Mouse (Mus musculus) MEL (cell line): ENCODE measurements around the gene Gm20388. TPM values are rescaled to one million over a fixed set of nuclear protein-coding genes. Genes with fewer than 3 reads are reported as not detected.

Source experiments
- DNase-seq: peaks from one replicate; pipeline ENCODE4 v3.0.0; 2011; ENCODE audit warnings: low read depth, low spot score
- H3K27ac ChIP-seq: 2 replicates; pipeline ENCODE4 v1.5.1; 2012; ENCODE audit warnings: low read depth, mild to moderate bottlenecking, control low read depth, low read length, moderate library complexity; ENCODE audit not compliant: control insufficient read depth
- H3K27me3 ChIP-seq, 2 experiments: fragments of 150-350 bp in 1 of 2; sonication (generic) in 1 of 2; 2 replicates each; pipeline ENCODE4 v1.6.1; 2012; ENCODE audit warnings: low read length in 2 of 2, mild to moderate bottlenecking in 2 of 2, improper control_type of control experiment in 1 of 2, moderate library complexity in 1 of 2; ENCODE audit not compliant: insufficient read depth in 2 of 2, control insufficient read depth in 1 of 2
- H3K36me3 ChIP-seq, 2 experiments: 2 replicates each; pipeline ENCODE4 v1.6.1; 2012 to 2014; ENCODE audit warnings: low read length in 2 of 2, improper control_type of control experiment in 1 of 2, inconsistent platforms in 1 of 2, mild to moderate bottlenecking in 1 of 2; ENCODE audit not compliant: insufficient read depth in 2 of 2, control insufficient read depth in 1 of 2
- H3K4me1 ChIP-seq, 2 experiments: fragments of 150-350 bp in 1 of 2; sonication (generic) in 1 of 2; 2 replicates each; pipeline ENCODE4 v1.6.1; 2012; ENCODE audit warnings: low read length in 2 of 2, improper control_type of control experiment in 1 of 2, mild to moderate bottlenecking in 1 of 2; ENCODE audit not compliant: insufficient read depth in 2 of 2, control insufficient read depth in 1 of 2
- H3K4me3 ChIP-seq, 2 experiments: fragments of 150-350 bp in 1 of 2; sonication (generic) in 1 of 2; 2 replicates each; pipeline ENCODE4 v1.5.1; 2012; ENCODE audit warnings: low read depth in 2 of 2, low read length in 2 of 2, mild to moderate bottlenecking in 2 of 2, moderate library complexity in 2 of 2, control low read depth in 1 of 2, improper control_type of control experiment in 1 of 2; ENCODE audit not compliant: control insufficient read depth in 1 of 2, insufficient read depth in 1 of 2
- H3K79me2 ChIP-seq: 2 replicates; pipeline ENCODE4 v1.6.1; 2012; ENCODE audit warnings: mild to moderate bottlenecking, low read length, moderate library complexity; ENCODE audit not compliant: control insufficient read depth, poor library complexity, insufficient read depth
- H3K9ac ChIP-seq: 2 replicates; pipeline ENCODE4 v1.6.1; 2012; ENCODE audit warnings: low read depth, mild to moderate bottlenecking, control low read depth, low read length, moderate library complexity; ENCODE audit not compliant: control insufficient read depth, poor library complexity, severe bottlenecking
- H3K9me3 ChIP-seq: fragments of 150-350 bp; sonication (generic); replicated peaks from 2 replicates; pipeline ENCODE4 v1.6.1; 2012; ENCODE audit warnings: mild to moderate bottlenecking, low read length, improper control_type of control experiment, moderate library complexity; ENCODE audit not compliant: insufficient read depth
- BHLHE40 ChIP-seq: IDR thresholded peaks from 2 replicates; pipeline ENCODE4 v1.6.1; 2012; ENCODE audit warnings: low read depth, mild to moderate bottlenecking, inconsistent platforms, low read length, improper control_type of control experiment, borderline replicate concordance
- CHD1 ChIP-seq: IDR thresholded peaks from 2 replicates; pipeline ENCODE4 v1.6.1; 2012; ENCODE audit warnings: low read depth, mild to moderate bottlenecking, inconsistent platforms, low read length, improper control_type of control experiment
- CTCF ChIP-seq, 3 experiments: IDR thresholded peaks in 2 of 3; conservative IDR thresholded peaks in 1 of 3; 2 replicates each; pipeline ENCODE4 v1.5.1; 2011 to 2012; ENCODE audit warnings: low read length in 3 of 3, low read depth in 2 of 3, mild to moderate bottlenecking in 2 of 3, improper control_type of control experiment in 1 of 3, inconsistent platforms in 1 of 3, mixed read lengths in 1 of 3, moderate library complexity in 1 of 3; ENCODE audit not compliant: control insufficient read depth in 1 of 3, insufficient read depth in 1 of 3, poor library complexity in 1 of 3, severe bottlenecking in 1 of 3
- E2F4 ChIP-seq: IDR thresholded peaks from 2 replicates; pipeline ENCODE4 v1.6.1; 2011; ENCODE audit warnings: low read depth, low read length, improper control_type of control experiment, borderline replicate concordance
- ELF1 ChIP-seq: IDR thresholded peaks from 2 replicates; pipeline ENCODE4 v1.6.1; 2014; ENCODE audit warnings: low read depth, mild to moderate bottlenecking, inconsistent platforms, low read length, improper control_type of control experiment, moderate library complexity
- ETS1 ChIP-seq: IDR thresholded peaks from 2 replicates; pipeline ENCODE4 v1.6.1; 2012; ENCODE audit warnings: low read depth, mild to moderate bottlenecking, inconsistent platforms, low read length, improper control_type of control experiment, moderate library complexity
- GABPA ChIP-seq: IDR thresholded peaks from 2 replicates; pipeline ENCODE4 v1.6.1; 2012; ENCODE audit warnings: low read depth, mild to moderate bottlenecking, inconsistent platforms, low read length, improper control_type of control experiment, moderate library complexity
- GATA1 ChIP-seq: IDR thresholded peaks from 2 replicates; pipeline ENCODE4 v1.6.1; 2011; ENCODE audit warnings: low read depth, low read length, improper control_type of control experiment
- HCFC1 ChIP-seq: IDR thresholded peaks from 2 replicates; pipeline ENCODE4 v1.6.1; 2012; ENCODE audit warnings: low read depth, mild to moderate bottlenecking, inconsistent platforms, low read length, improper control_type of control experiment, moderate library complexity
- JUND ChIP-seq: IDR thresholded peaks from 2 replicates; pipeline ENCODE4 v1.6.1; 2011; ENCODE audit warnings: low read depth, mild to moderate bottlenecking, improper control_type of control experiment, low read length
- KAT2A ChIP-seq: conservative IDR thresholded peaks from 2 replicates; pipeline ENCODE4 v1.6.1; 2012; ENCODE audit warnings: low read depth, low read length, improper control_type of control experiment, inconsistent platforms
- MAFK ChIP-seq: IDR thresholded peaks from 2 replicates; pipeline ENCODE4 v1.6.1; 2011; ENCODE audit warnings: low read depth, mild to moderate bottlenecking, low read length, improper control_type of control experiment, borderline replicate concordance
- MEF2A ChIP-seq: IDR thresholded peaks from 2 replicates; pipeline ENCODE4 v1.6.1; 2014; ENCODE audit warnings: low read depth, mild to moderate bottlenecking, inconsistent platforms, low read length, improper control_type of control experiment; ENCODE audit not compliant: poor library complexity, insufficient replicate concordance, severe bottlenecking; ENCODE audit errors: extremely low read depth
- MXI1 ChIP-seq: IDR thresholded peaks from 2 replicates; pipeline ENCODE4 v1.6.1; 2011; ENCODE audit warnings: mild to moderate bottlenecking, low read depth, low read length, improper control_type of control experiment
- MYB ChIP-seq: IDR thresholded peaks from 2 replicates; pipeline ENCODE4 v1.6.1; 2011; ENCODE audit warnings: mild to moderate bottlenecking, low read depth, low read length, improper control_type of control experiment
- MYC ChIP-seq: IDR thresholded peaks from 2 replicates; pipeline ENCODE4 v1.6.1; 2011; ENCODE audit warnings: low read depth, mild to moderate bottlenecking, low read length, improper control_type of control experiment, moderate library complexity
- POLR2A ChIP-seq, 2 experiments: IDR thresholded peaks; 2 replicates each; pipeline ENCODE4 v1.6.1; 2011 to 2012; ENCODE audit warnings: low read length in 2 of 2, mild to moderate bottlenecking in 2 of 2, control low read depth in 1 of 2, improper control_type of control experiment in 1 of 2, low read depth in 1 of 2, moderate library complexity in 1 of 2; ENCODE audit not compliant: control insufficient read depth in 1 of 2, insufficient read depth in 1 of 2, poor library complexity in 1 of 2
- RAD21 ChIP-seq: IDR thresholded peaks from 2 replicates; pipeline ENCODE4 v1.6.1; 2011; ENCODE audit warnings: mild to moderate bottlenecking, low read depth, low read length, improper control_type of control experiment
- SIN3A ChIP-seq: IDR thresholded peaks from 2 replicates; pipeline ENCODE4 v1.6.1; 2012; ENCODE audit warnings: low read length, improper control_type of control experiment, inconsistent platforms
- SMC3 ChIP-seq: IDR thresholded peaks from 2 replicates; pipeline ENCODE4 v1.6.1; 2011; ENCODE audit warnings: low read depth, low read length, improper control_type of control experiment
- TAL1 ChIP-seq: IDR thresholded peaks from 2 replicates; pipeline ENCODE4 v1.6.1; 2012; ENCODE audit warnings: mild to moderate bottlenecking, inconsistent platforms, low read length, moderate library complexity, mixed read lengths
- UBTF ChIP-seq: IDR thresholded peaks from 2 replicates; pipeline ENCODE4 v1.6.1; 2012; ENCODE audit warnings: low read depth, mild to moderate bottlenecking, inconsistent platforms, low read length, improper control_type of control experiment, moderate library complexity, borderline replicate concordance; ENCODE audit not compliant: insufficient read depth
- USF2 ChIP-seq, 2 experiments: IDR thresholded peaks; 2 replicates each; pipeline ENCODE4 v1.6.1; 2011 to 2012; ENCODE audit warnings: improper control_type of control experiment in 2 of 2, low read length in 2 of 2, borderline replicate concordance in 1 of 2, inconsistent platforms in 1 of 2, low read depth in 1 of 2, mild to moderate bottlenecking in 1 of 2; ENCODE audit not compliant: insufficient read depth in 1 of 2
- polyA plus RNA-seq, 2 experiments: library from polyadenylated mRNA; stranded (reverse) in 1 of 2; unstranded in 1 of 2; fragments of >175 nt in 1 of 2; fragments of >200 nt in 1 of 2; gene quantifications; 2 replicates each; pipeline versions ENCODE4 v1.2.1 to v1.2.4; 2012; ENCODE audit warnings: low replicate concordance in 2 of 2, low read depth in 1 of 2; ENCODE audit not compliant: insufficient read length in 2 of 2, insufficient read depth in 1 of 2, missing spikeins in 1 of 2
- total RNA-seq: library from RNA; depleted of rRNA; stranded (reverse); fragments of 300-350 nt; gene quantifications from 2 replicates; pipeline ENCODE4 v1.2.3, GENCODE M21; 2012

The Gm20388 gene
- total and polyA plus RNA-seq, 3 experiments, result 11.1 to 17.8 TPM; not detected in 1

DNA sequence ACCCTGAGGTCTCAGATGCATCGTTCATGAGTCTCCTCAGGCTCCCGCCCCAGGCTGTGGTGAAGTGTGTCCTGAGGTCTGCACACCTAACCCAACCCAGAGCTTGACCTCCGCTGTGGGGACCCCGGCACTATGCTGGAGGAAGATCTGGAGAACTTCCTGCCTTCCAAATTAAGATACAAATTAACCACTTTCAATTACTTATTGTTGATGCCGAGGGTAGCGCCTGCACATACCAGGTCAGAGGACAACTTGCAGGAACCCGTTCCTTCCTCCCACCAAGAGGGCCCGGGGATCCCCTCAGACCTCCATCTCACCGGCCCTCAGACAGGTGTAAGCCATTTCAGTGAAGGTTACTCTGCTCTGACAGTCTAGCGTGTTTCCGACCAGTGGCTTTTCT, 1796.3 kb downstream of the Gm20388 start:
- no peaks in the 10 kb centered on the region for H3K27me3 ChIP-seq
- no peaks in the 10 kb centered on the region for H3K9me3 ChIP-seq

GRCm38 (mm10) chr8:121708406-121708805, 1797.8 kb downstream of the Gm20388 start:
- Histone ChIP-seq H3K9ac (no peak overlapping the region), H3K36me3 (no peaks in the 10 kb centered on the region), H3K27ac (no peak overlapping the region), H3K9me3 (no peaks in the 10 kb centered on the region), H3K79me2 (no peaks in the 10 kb centered on the region), H3K27me3 (no peaks in the 10 kb centered on the region), H3K4me1 (no peaks in the 10 kb centered on the region), H3K4me3 (no peak overlapping the region)
- no peak for DNase-seq
- TF ChIP-seq HCFC1, result no peak
- no peak for TF ChIP-seq MXI1
- TF ChIP-seq GABPA, result no peak
- TF ChIP-seq TAL1, result no peak
- TF ChIP-seq CTCF (IDR thresholded peaks at IDR 0.05 in 2 of 3, conservative IDR thresholded peaks at IDR 0.05 in 1 of 3; ENCODE audit: control insufficient read depth in 1 of 3, insufficient read depth in 1 of 3, low read depth in 2 of 3, low read length in 3 of 3, poor library complexity in 1 of 3, severe bottlenecking in 1 of 3), result no peak
- TF ChIP-seq MEF2A, result no peak
- TF ChIP-seq MAFK, result no peak
- TF ChIP-seq RAD21, result no peak
- TF ChIP-seq KAT2A, result no peak
- TF ChIP-seq E2F4, result no peak
- no peak for TF ChIP-seq SIN3A
- no peak for TF ChIP-seq UBTF
- no peak for TF ChIP-seq ELF1
- no peak for TF ChIP-seq CHD1
- TF ChIP-seq ETS1, result no peak
- TF ChIP-seq MYB, result no peak
- TF ChIP-seq GATA1, result no peak

More for the DNA sequence above, 1796.3 kb downstream of the Gm20388 start:
- TF ChIP-seq SMC3 (no peak), POLR2A (IDR thresholded peaks at IDR 0.05; ENCODE audit: control insufficient read depth in 1 of 2, insufficient read depth in 1 of 2, low read depth in 1 of 2, low read length in 2 of 2, poor library complexity in 1 of 2) (no peak), SIN3A (no peak), BHLHE40 (no peak), USF2 (IDR thresholded peaks at IDR 0.05; ENCODE audit: borderline replicate concordance in 1 of 2, insufficient read depth in 1 of 2, low read depth in 1 of 2, low read length in 2 of 2) (no peak), UBTF (no peak), MYC (no peak), ELF1 (no peak), MEF2A (no peak), CHD1 (no peak), JUND (no peak)
- Histone ChIP-seq H3K9ac (no peak overlapping the region), H3K27ac (no peak overlapping the region), H3K79me2 (no peaks in the 10 kb centered on the region), H3K36me3 (no peaks in the 10 kb centered on the region), H3K4me3 (no peak overlapping the region), H3K4me1 (no peaks in the 10 kb centered on the region)
- DNase-seq, result no peak
